Mouse (Mus musculus): ENCODE data around the gene Gm17521.

DNA sequence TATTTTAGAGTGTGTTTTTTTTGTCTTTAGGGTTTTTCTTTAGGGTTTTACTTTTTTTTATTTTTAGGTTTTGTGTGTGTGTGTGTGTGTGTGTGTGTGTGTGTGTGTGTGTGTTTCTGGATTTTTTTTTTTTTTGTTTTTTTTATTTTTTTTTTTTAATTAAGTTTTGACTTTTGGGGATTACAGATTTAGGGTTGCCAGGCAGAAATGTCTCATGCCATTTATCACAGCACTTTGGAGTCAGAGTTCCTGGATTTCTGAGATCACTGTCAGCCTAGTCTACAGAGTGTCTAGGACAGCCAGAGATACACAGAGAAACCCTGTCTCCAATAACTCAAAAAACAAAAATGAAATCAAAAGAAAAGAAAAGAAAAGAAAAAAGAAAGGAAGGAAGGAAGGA is 14.5 kb upstream of the Gm17521 start:
- TF ChIP-seq CTCF (conservative IDR thresholded peaks at IDR 0.05; ENCODE audit: insufficient read depth, insufficient read length, low read depth, low read length) = no peak
- TF ChIP-seq POLR2A (IDR thresholded peaks at IDR 0.05; ENCODE audit: low read depth, low read length) = no peak
